ENCODE assay signal across 22 mouse cellular contexts in genomic region chr15:62939416-62939815, GRCm38 (mm10).
A peak's percentile ranks its signal among the peaks of the same experiment; 100 is the strongest.
DNase-seq lines count a peak whose midpoint lies in the region; ATAC-seq lines count a peak whose summit lies in the region.
"Had no signal": no experiment of that assay in that cellular context is flagged by ENCODE, and none has a peak within 500 bp of the region (broad histone marks: within the 10 kb centered on the region; RNA-seq: fewer than 3 reads in every experiment).

No protein-coding gene starts in this region.

- ATAC-seq in megakaryocyte progenitor cell, adult 5-6 weeks (replicated peaks; ENCODE audit: poor library complexity) = no peak
- ATAC-seq: activated CD4-positive, CD25-positive, alpha-beta regulatory T cell, adult 4 months; forebrain, embryonic 13.5 days; forebrain, embryonic 16.5 days; hindbrain, embryonic 16.5 days; intestine, embryonic 15.5 days had no signal

- peak; percentile 24 for DNase-seq in adrenal gland, adult 8-10 months
- no peak for DNase-seq in adrenal gland, postnatal 25 days
- peak; percentile 14 for DNase-seq in adipocyte (ENCODE audit: low spot score)
- DNase-seq in adrenal gland, postnatal 36 days = peak; percentile 5 to 13
- DNase-seq in urinary bladder, postnatal 4 days (ENCODE audit: low spot score in 2 of 2) = no peak
- DNase-seq: cerebellum, adult 11-12 months; cerebellum, adult 8-10 months; cerebellum, postnatal 10 days; cerebellum, postnatal 36 days; embryo, embryonic 11 days; gastrocnemius, postnatal 10 days; gastrocnemius, postnatal 36 days; heart, adult 11 months; heart, postnatal 10 days; heart, postnatal 36 days; kidney, adult 11 months had no signal

Comparison
In these comparisons a context has a peak if more than half of its experiments do, and no peak if none do; other contexts are left out.
1. DNase-seq: peak in adrenal gland, adult 8-10 months (single experiment), adipocyte (single experiment) and adrenal gland, postnatal 36 days (2 of 2); none in adrenal gland, postnatal 25 days (single experiment) and urinary bladder, postnatal 4 days (0 of 2).